Mouse (Mus musculus) cerebellum, postnatal 10 days (tissue): Measurements from ENCODE around the gene Cenps.
"Not testable (repeated sequence)": the region's sequence is repeated elsewhere in the genome, so short reads cannot be mapped to it uniquely, and the experiment has no call there.

Experiments
- DNase-seq, 2 experiments: peaks; one replicate each; pipeline ENCODE4 v3.0.0; 2021; ENCODE audit warnings: mixed read lengths in 2 of 2

Gene Cenps

DNA sequence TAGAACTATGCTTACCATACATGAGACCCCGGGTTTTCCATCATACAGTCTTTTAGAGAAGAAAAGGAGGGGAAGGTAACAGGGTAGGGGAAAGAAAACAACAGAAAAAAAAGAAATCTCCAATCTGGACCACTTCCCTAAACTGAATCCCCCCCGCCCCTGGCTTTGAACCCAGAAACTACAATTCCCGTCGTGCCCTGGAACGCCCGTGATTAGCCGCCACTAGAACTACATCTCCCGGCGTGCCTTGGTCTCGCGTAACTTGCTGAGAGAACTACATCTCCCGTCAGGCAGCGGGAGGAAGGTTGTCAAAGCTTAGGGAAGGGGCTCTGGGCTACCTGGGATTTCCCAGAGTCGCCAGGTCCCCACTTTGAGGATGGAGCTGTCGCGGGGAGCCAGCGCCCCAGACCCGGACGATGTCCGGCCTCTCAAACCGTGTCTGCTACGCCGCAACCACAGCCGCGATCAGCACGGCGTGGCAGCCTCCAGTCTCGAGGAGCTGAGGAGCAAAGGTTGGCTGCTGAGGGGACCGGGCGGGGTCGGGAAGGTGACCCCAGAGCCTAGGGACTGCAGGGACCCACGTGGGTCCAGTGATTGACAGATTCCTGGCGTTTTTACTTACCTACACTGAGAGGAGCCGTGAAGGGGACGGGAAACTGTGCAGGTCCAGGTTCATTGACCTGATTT is 33.4 kb downstream of the Cenps start, which contains the start of gene Dffa:
TSS of gene Dffa (plus strand) at position 272 of the 687 bp plus-strand sequence.
- DNase-seq = peak; percentile 96 to 97

DNA sequence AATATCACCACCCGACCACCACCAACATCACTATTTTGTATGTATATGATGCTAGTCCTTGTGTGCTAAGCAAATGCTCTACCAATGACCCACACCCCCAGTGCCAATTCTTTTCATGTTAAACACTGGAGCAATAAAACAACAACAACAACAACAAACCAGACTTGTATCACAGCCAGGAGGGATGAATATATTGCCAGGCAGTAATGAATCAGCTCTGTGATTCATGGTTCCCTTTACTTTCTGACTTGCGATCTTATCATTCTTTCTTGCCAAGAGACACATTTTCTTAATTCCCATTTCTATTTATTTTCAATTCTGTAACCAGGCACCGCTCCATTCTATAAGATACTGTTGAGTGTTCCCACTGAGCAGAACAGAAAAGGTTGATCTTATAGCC is 36.0 kb downstream of the Cenps start:
- DNase-seq = no peak

DNA sequence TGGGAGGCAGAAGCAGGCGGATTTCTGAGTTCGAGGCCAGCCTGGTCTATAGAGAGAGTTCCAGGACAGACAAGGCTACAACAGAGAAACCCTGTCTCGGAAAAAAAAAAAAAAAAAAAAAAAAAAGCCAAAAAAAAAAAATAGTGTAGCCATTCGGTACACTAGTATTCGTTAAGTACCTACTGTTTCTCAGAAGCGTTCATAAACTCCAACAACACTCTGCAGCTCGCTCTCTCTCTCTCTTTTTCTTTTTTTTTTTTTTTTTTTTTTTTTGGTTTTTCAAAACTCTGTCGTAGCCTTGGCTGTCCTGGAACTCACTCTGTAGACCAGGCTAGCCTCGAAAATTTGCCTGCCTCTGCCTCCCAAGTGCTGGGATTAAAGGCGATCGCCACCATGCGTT is 37.0 kb downstream of the Cenps start:
- DNase-seq = not testable (repeated sequence)

DNA sequence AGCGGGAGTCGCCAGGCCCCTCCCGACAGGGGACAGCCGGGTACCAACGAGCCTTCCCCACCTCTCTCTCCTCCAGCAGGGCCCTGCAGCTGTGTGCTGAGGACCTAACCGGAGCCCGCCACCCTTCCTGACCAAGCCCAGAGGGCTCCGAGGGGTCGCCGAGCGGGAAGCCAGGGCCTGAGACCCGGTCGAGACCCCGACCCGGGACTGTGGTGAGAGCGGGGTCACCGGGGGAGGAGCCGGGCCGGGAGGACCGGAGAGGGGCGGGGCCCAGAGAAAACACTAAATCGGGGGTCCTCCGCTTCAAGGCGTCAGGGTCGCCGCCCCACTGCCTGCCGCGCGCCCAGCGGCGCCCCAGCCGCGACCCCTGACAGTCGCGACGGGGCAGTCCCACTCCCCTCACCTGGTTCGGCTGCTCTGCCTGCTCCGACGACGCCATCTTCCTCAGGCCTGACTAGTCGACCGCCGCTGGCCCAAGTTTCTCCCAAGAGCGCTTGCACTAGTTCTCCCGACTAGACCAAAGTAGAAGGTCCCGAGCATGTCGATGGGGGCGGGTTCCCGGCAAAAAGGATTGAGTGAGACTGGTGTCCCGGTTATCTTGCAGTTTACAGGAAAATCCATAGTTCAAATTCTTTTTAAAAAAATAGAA is 37.9 kb downstream of the Cenps start, which contains the start of gene Pex14:
TSS of gene Pex14 (minus strand) at position 508 of the 649 bp plus-strand sequence.
- DNase-seq = peak; percentile 91 to 95

DNA sequence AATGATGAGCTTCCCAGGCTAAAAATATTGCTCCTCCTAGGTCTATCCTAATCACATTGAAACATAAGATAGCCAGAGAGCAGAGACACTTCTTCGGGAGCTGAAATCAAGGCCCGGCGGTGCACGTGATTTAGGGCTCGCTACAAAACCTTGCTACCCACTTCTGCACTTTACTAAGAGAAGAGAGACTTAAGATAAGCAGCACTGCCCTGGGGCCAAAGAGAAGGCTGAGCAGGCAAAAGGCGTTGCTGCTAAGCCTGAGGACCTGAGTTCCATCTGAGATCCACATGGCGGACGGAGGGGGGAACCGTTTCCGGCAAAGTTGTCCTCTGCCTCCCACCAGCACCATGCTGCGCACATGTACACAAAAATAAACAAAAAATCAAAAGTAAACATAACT is 38.9 kb downstream of the Cenps start:
- DNase-seq = no peak

DNA sequence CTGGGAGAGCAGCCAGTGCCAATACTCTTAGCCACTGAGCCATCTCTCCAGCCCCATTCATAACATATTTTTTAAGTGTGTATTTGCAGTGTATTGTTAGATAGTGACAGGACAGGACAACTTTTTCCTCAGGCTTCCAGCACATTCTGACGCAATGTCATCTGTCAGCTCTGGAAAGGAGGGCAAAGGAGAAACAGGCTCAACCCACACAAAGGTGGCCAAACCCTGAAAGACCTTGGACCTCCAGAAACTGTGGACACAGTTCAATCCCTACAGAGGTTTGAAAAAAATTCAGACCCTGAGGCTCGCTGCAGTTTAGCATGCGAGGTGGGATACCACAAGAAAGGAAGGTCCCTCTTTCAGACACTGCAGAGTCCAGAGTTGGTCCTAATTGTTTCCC is 39.5 kb downstream of the Cenps start:
- DNase-seq = no peak

DNA sequence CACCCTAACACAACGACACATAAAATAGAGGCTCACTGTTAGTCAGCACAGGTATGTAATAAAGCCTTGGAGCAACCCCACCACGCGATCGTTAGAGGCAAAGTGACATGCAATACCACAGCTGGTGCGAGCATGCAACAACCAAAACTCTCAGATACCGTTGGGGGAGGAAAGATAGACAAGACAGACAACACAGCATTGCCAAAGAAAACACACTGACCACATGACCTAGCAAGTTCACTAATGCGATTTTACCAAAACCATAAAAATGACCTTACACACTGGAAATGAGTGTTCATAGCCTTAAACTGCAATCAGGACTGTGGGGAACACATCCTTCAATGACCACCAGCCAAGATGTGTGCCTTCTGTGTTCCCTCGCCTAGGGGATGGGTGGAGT is 46.1 kb downstream of the Cenps start:
- no peak for DNase-seq

DNA sequence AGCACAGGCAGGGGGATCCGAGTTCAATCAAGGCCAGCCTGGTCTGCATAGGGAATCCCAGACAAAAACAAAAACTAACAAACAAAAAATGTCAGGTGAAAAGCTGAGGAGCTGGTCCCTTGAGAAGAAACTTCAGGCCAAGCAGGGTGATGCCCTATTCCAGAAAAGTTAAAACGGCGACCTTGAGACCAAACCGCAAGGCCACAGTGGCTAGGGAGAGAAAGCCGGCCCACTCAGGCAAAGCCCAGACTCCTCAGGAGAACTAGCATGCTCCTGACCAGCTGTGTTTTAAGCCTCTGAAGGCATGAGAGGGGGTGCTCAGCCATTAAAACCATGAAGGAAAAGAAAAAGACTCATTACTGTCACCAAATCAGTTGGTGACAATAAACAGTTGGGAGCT is 52.0 kb downstream of the Cenps start:
- no peak for DNase-seq

DNA sequence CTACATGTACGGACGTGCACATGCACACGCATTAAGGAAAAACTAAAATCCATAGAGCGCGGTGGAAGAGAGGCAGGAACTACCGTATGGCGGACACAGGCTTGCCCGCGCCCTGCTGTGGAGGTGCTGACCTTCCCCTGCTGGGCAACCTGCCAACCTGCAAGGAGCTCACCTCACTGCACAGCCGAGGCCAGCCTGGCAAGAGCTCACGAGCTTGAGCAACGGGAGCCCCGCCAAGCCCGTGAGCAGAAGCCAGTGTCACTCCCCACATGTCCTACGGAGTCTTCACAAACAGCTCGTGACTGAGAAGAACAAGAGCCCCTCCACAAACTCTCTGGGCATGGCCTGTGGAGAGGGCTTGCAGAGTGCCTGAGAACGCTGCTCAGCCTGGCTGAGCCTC is 55.9 kb downstream of the Cenps start:
- DNase-seq = peak; percentile 86 to 93

DNA sequence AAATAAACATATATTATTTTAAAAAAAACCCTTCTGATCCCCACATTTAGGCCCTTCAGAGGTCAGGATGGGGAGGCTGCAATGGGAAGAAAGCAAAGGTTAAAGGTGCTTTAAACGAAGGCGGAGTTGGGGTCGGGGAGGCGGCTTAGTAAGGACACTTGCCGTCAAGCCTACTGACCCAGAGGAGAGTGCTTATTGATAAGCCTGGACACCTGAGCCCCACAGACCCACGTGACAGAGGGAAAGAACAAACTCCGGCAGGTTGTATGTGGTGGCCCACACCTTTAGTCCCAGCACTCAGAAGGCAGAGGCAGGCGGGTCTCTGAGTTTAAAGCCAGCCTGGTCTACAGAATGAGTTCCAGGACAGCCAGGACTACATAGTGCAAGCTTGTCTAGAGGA is 57.3 kb downstream of the Cenps start:
- DNase-seq = no peak

DNA sequence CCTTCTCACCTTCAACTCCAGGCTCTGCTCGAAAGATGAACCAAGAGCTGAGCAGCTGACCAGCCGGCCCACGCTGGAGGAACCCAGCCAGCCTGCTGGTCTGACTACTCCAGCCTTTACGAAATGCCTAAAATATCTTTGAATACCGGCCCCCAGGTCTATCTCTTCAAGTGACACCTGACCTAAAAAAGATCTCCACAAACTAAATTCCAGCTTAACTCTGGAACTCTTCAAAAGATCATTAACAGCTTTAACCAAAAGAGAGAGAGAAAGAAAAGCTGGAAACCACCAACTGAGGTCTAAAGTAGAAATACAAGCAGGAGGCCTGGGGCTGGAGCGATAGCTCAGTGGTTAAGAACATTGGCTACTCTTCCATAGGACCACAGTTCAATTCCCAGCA is 57.8 kb downstream of the Cenps start:
- no peak for DNase-seq

DNA sequence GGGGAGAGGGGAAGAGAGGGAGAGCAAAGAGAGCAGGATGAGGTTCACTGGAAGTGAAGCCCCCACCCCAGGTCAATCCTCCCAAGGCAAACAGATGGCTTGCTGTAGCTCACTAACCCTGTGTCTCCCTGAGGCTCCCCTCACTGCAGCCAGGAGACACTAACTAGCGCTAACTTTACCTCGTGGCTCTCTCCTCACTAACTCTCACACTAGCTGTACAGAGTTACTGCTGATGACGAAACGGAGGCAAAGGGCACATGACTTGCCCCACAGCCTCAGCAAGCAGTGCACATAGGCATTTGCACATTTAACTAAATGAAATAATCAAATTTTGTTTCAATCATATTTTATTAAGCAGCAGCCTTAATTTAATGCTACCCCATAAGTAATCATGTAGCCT is 59.2 kb downstream of the Cenps start:
- DNase-seq = no peak
